ENCODE assay signal across 15 mouse cellular contexts in the genomic region with DNA sequence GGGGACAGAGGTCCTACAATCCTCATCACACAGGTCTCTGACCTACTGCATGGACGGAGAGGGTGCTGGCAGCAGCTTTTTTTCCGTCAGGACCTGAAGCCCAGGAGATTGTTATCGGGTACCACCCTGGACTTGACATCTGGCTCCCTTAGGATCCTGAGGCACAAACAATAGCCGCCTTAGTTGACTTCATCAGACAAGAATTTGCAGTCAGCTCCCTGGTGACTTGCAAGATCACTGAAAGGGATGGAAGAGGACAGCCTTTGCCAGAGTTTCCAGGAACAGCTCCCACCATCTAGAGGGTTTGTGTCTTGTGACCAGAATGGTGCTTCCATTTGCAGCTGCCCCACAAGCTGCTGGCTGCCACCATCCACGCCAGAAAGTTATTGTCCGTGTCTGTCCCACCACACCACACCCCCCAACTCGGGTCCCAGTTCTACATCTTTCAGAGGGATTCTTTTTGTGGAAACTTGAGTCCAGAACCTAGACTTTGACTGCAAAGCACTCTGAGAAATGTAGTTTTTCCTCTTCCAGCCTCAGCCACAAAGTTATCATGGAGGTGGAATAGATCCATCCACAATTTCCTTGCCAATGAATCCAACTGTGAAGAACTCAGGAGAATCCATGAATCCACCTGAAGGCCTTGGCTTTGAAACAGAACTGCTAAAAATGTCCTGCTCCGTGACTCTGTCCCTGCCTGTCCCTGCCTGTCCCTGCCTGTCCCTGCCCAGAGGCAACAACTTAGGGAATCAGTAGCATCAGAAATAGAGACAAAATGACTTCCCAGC.
"Had no signal": no experiment of that assay in that cellular context is flagged by ENCODE, and none has a peak within 500 bp of the region (broad histone marks: within the 10 kb centered on the region; RNA-seq: fewer than 3 reads in every experiment).

No protein-coding gene starts in this region.

- H3K4me2 ChIP-seq: limb, embryonic 12.5 days; liver, embryonic 13.5 days; midbrain, embryonic 13.5 days; neural tube, embryonic 15.5 days had no signal

- H3K27me3 ChIP-seq: limb, embryonic 12.5 days; liver, embryonic 13.5 days; neural tube, embryonic 15.5 days had no signal

- ATAC-seq: liver, postnatal 0 days had no signal

- H3K4me3 ChIP-seq: limb, embryonic 12.5 days; liver, embryonic 13.5 days; midbrain, embryonic 13.5 days; myocyte; neural tube, embryonic 15.5 days had no signal

- DNase-seq: kidney, postnatal 36 days; layer of hippocampus, adult 9-11 months; layer of hippocampus, postnatal 36 days; liver; liver, embryonic 13.5 days; liver, postnatal 0 days; lung, postnatal 36 days; right cerebral cortex, adult 18-20 months; right cerebral cortex, postnatal 25 days; thymus, postnatal 36 days had no signal

- H3K4me1 ChIP-seq: liver, embryonic 13.5 days had no signal

- H3K27ac ChIP-seq: kidney, postnatal 0 days; limb, embryonic 12.5 days; liver, embryonic 13.5 days; midbrain, embryonic 13.5 days; neural tube, embryonic 15.5 days had no signal

- H3K36me3 ChIP-seq: liver, embryonic 13.5 days had no signal

- H3K9ac ChIP-seq: limb, embryonic 12.5 days; liver, embryonic 13.5 days; liver, postnatal 0 days; midbrain, embryonic 13.5 days; neural tube, embryonic 15.5 days had no signal

- H3K9me3 ChIP-seq: limb, embryonic 12.5 days; liver, embryonic 13.5 days; midbrain, embryonic 13.5 days; neural tube, embryonic 15.5 days had no signal
